Mouse (Mus musculus) erythroblast, embryonic 14.5 days (primary cell): Measurements from ENCODE around the gene Smarce1.

Source experiments
- GATA1 ChIP-seq: IDR thresholded peaks from 2 replicates; pipeline ENCODE4 v1.6.1; 2012; ENCODE audit warnings: low read length, inconsistent platforms, mixed read lengths
- TAL1 ChIP-seq: IDR thresholded peaks from 3 replicates; pipeline ENCODE4 v1.6.1; 2012; ENCODE audit warnings: low read length, inconsistent platforms, mixed read lengths

DNA sequence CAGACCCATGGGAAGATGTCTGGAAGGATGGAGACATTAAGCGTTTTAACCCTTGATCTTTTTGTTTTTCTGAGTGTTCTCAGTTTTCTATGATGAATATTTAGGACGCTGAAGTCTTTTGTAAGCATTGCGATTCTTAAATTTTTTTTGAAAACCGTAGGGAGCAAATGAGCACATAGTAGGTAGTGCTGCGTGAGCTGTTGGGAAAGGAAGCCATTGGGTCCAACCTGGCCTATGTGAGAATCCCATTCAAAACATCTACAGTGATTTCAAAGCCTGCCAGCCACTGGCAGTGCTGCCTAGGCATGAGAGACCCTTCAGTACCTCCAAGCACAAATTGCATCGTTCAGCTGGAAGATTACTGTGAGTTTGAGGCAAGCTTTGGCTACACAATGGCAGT lies 60.8 kb downstream of the Smarce1 start:
- no peak for TF ChIP-seq TAL1
- TF ChIP-seq GATA1, result no peak
